Mouse (Mus musculus): ENCODE measurements around the gene Crebbp.

GRCm38 (mm10) chr16:4212167-4212962 lies 1.4 kb downstream of the Crebbp start:
- TF ChIP-seq POLR2A (IDR thresholded peaks at IDR 0.05; ENCODE audit: low read depth, low read length) (no peak), CTCF (conservative IDR thresholded peaks at IDR 0.05 in 1 of 2, IDR thresholded peaks at IDR 0.05 in 1 of 2; ENCODE audit: low read depth in 2 of 2, low read length in 2 of 2) (no peak), NRF1 (IDR thresholded peaks at IDR 0.05; ENCODE audit: low read depth, low read length) (no peak), MYC (IDR thresholded peaks at IDR 0.05; ENCODE audit: low read depth, low read length) (0 out of 2 replicates have a peak, but pooled peaks have one; percentile 17), EP300 (IDR thresholded peaks at IDR 0.05; ENCODE audit: low read length) (no peak), ZC3H11A (IDR thresholded peaks at IDR 0.05; ENCODE audit: low read depth, low read length) (no peak), SMC3 (IDR thresholded peaks at IDR 0.05; ENCODE audit: low read depth, low read length) (no peak), USF1 (IDR thresholded peaks at IDR 0.05; ENCODE audit: low read depth, low read length) (no peak), TBP (conservative IDR thresholded peaks at IDR 0.05; ENCODE audit: low read depth, low read length) (no peak), ZKSCAN1 (IDR thresholded peaks at IDR 0.05; ENCODE audit: borderline replicate concordance, low read depth, low read length) (no peak), BHLHE40 (IDR thresholded peaks at IDR 0.05; ENCODE audit: low read depth, low read length) (peak; percentile 26; the same call in 1 of the 2 replicates), USF2 (conservative IDR thresholded peaks at IDR 0.05; ENCODE audit: low read depth, low read length) (no peak), UBTF (IDR thresholded peaks at IDR 0.05; ENCODE audit: low read depth, low read length) (no peak)

Data from CH12.LX (cell line).